Mouse (Mus musculus) gonadal fat pad, adult 2 months (tissue): ENCODE data around the gene Atp8b4. TPM values are rescaled to one million over a fixed set of nuclear protein-coding genes. Genes with fewer than 3 reads are reported as not detected.

Experiments used
- DNase-seq: peaks from one replicate; pipeline ENCODE4 v3.0.0-alpha.2; 2012; ENCODE audit warnings: low read depth
- polyA plus RNA-seq: library from polyadenylated mRNA; depleted of rRNA; stranded (reverse); fragments of >200 nt; gene quantifications from 2 replicates; pipeline ENCODE4 v1.2.3, GENCODE M21; 2012

Gene Atp8b4
- polyA plus RNA-seq, 1 experiment = 0.45 TPM

GRCm38 (mm10) chr2:126361131-126361810 lies 139.2 kb downstream of the Atp8b4 start:
- no peak for DNase-seq

GRCm38 (mm10) chr2:126360688-126361087 lies 139.8 kb downstream of the Atp8b4 start:
- DNase-seq = no peak

GRCm38 (mm10) chr2:126359965-126360364 lies 140.5 kb downstream of the Atp8b4 start:
- no peak for DNase-seq

- no peak for DNase-seq
Measured at GRCm38 (mm10) chr2:126359278-126359677, 141.2 kb downstream of the Atp8b4 start.

- no peak for DNase-seq
Measured at GRCm38 (mm10) chr2:126358741-126359140, 141.7 kb downstream of the Atp8b4 start.

- DNase-seq = no peak
Measured at GRCm38 (mm10) chr2:126355259-126355658, 145.2 kb downstream of the Atp8b4 start.

GRCm38 (mm10) chr2:126351811-126352210 lies 148.7 kb downstream of the Atp8b4 start:
- no peak for DNase-seq

GRCm38 (mm10) chr2:126343026-126343593 lies 157.4 kb downstream of the Atp8b4 start:
- no peak for DNase-seq

- DNase-seq = no peak
Measured at GRCm38 (mm10) chr2:126341521-126341920, 159.0 kb downstream of the Atp8b4 start.

GRCm38 (mm10) chr2:126340201-126340600 lies 160.3 kb downstream of the Atp8b4 start:
- no peak for DNase-seq

- DNase-seq = no peak
Measured at GRCm38 (mm10) chr2:126339516-126339915, 161.0 kb downstream of the Atp8b4 start.

GRCm38 (mm10) chr2:126337143-126337542 lies 163.3 kb downstream of the Atp8b4 start:
- no peak for DNase-seq

GRCm38 (mm10) chr2:126331794-126332193 lies 168.7 kb downstream of the Atp8b4 start:
- DNase-seq = no peak

GRCm38 (mm10) chr2:126323206-126323605 lies 177.3 kb downstream of the Atp8b4 start:
- no peak for DNase-seq

- no peak for DNase-seq
Measured at GRCm38 (mm10) chr2:126322631-126323031, 177.8 kb downstream of the Atp8b4 start.

- DNase-seq = no peak
Measured at GRCm38 (mm10) chr2:126318071-126318470, 182.4 kb downstream of the Atp8b4 start.

GRCm38 (mm10) chr2:126316942-126317341 lies 183.5 kb downstream of the Atp8b4 start:
- DNase-seq = no peak

GRCm38 (mm10) chr2:126316346-126316745 lies 184.1 kb downstream of the Atp8b4 start:
- no peak for DNase-seq

GRCm38 (mm10) chr2:126311056-126311455 lies 189.4 kb downstream of the Atp8b4 start:
- no peak for DNase-seq

- no peak for DNase-seq
Measured at GRCm38 (mm10) chr2:126309994-126310393, 190.5 kb downstream of the Atp8b4 start.

GRCm38 (mm10) chr2:126304621-126305020 lies 195.9 kb downstream of the Atp8b4 start:
- no peak for DNase-seq

- DNase-seq = no peak
Measured at GRCm38 (mm10) chr2:126303226-126303625, 197.2 kb downstream of the Atp8b4 start.

GRCm38 (mm10) chr2:126302381-126302780 lies 198.1 kb downstream of the Atp8b4 start:
- DNase-seq = no peak

GRCm38 (mm10) chr2:126290702-126291101 lies 209.8 kb downstream of the Atp8b4 start:
- DNase-seq = no peak
